Mouse (Mus musculus) megakaryocyte, embryonic 14.5 days (primary cell): Measurements from ENCODE around the gene Zbtb18.

Experiments used
- FLI1 ChIP-seq: IDR thresholded peaks from 2 replicates; pipeline ENCODE4 v1.6.1; 2012; ENCODE audit warnings: low read length, inconsistent platforms, mixed read lengths
- GATA1 ChIP-seq: IDR thresholded peaks from 3 replicates; pipeline ENCODE4 v1.6.1; 2012; ENCODE audit warnings: mixed read lengths, low read length, inconsistent platforms, borderline replicate concordance

DNA sequence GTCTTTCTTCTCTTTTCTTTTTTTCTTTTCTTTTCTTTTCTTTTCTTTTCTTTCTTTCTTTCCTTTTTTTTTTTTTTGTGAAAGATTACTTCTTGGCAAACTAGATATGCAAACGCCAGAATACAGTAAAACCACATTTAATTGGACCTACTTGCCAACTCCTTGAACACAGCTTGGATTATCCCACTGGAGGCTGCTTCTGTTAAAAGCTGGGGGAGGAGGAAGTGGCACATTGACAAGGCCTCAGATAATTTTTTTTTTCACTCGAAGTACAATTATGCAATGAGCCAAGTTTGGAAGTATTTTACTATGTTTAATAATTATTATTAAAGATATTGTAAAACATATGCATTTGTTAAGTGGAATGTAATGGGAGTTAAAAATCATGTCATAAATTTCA, 17.4 kb downstream of the Zbtb18 start:
- TF ChIP-seq GATA1 (no peak), FLI1 (no peak)
